Mouse (Mus musculus) heart, embryonic 13.5 days (tissue): ENCODE results near the gene Dsn1. TPM values are rescaled to one million over a fixed set of nuclear protein-coding genes. Genes with fewer than 3 reads are reported as not detected.
A peak's percentile ranks its signal among the peaks of the same experiment; 100 is the strongest.

ENCODE experiments used
- ATAC-seq: fragments of 200-750 bp; cut with Nextera tagmentation; 2 replicates; pipeline ENCODE4 v1.8.0; 2017; ENCODE audit warnings: moderate TSS enrichment; ENCODE audit not compliant: insufficient number of reproducible peaks, low FRiP score, low TSS enrichment; ENCODE audit errors: extremely low read depth
- H3K27ac ChIP-seq: fragments of 300-500 bp; sonication (generic); replicated peaks from 2 replicates; pipeline ENCODE4 v1.5.1; 2015; ENCODE audit warnings: moderate library complexity, mild to moderate bottlenecking, inconsistent platforms
- H3K27me3 ChIP-seq: fragments of 300-500 bp; sonication (generic); replicated peaks from 2 replicates; pipeline ENCODE4 v1.6.1; 2015; ENCODE audit warnings: mild to moderate bottlenecking, inconsistent platforms
- H3K36me3 ChIP-seq: fragments of 300-500 bp; sonication (generic); 2 replicates; pipeline ENCODE4 v1.6.1; 2015; ENCODE audit warnings: mild to moderate bottlenecking, inconsistent platforms
- H3K4me1 ChIP-seq: fragments of 300-500 bp; sonication (generic); 2 replicates; pipeline ENCODE4 v1.6.1; 2015; ENCODE audit warnings: inconsistent platforms
- H3K4me2 ChIP-seq: fragments of 300-500 bp; sonication (generic); 2 replicates; pipeline ENCODE4 v1.6.1; 2015; ENCODE audit warnings: inconsistent platforms, mild to moderate bottlenecking, moderate library complexity
- H3K4me3 ChIP-seq: fragments of 300-500 bp; sonication (generic); 2 replicates; pipeline ENCODE4 v1.5.1; 2015; ENCODE audit warnings: moderate library complexity, mild to moderate bottlenecking, inconsistent platforms
- H3K9ac ChIP-seq: fragments of 300-500 bp; sonication (generic); 2 replicates; pipeline ENCODE4 v1.6.1; 2015; ENCODE audit warnings: inconsistent platforms, mild to moderate bottlenecking, moderate library complexity
- H3K9me3 ChIP-seq: fragments of 300-500 bp; sonication (generic); 2 replicates; pipeline ENCODE4 v1.6.1; 2016; ENCODE audit warnings: inconsistent platforms
- WGBS: fragments of 180-500 bp; shearing (Covaris S2); methylation state at CpG from one replicate; pipeline ENCODE4 v1.1.7; 2015; ENCODE audit warnings: mixed read lengths; 5-methylcytosine and 5-hydroxymethylcytosine counted together
- polyA plus RNA-seq: library from polyadenylated mRNA; unstranded; fragments of >200 nt; fragmentation: Nextera tagmentation; extraction: Ambion mirVana; gene quantifications from 2 replicates; pipeline ENCODE4 v1.2.1, GENCODE M21; 2015

The Dsn1 gene
- polyA plus RNA-seq, 1 experiment from 2014 or later, result 30.2 TPM

DNA sequence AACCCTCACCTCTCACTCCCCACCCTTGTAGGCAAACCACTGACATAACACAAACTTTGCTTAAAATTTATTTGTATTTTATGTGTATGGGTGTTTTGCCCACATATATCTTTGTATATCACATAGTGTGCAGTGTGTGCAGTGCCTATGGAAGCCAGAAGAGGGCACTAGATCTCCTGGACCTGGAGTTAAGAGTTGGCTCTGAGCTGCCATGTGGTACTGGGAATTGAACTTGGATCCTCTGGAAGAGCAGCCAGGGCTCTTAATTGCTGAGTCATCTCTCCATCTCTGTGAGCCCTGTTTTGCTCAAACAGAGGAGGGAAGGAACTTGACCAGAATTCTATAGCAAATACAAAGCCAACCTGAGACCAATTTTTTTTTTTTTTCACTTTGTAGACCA lies 37.0 kb upstream of the Dsn1 start:
- no peak for ATAC-seq
- H3K9me3 ChIP-seq, result peaks cover 5% of the 10 kb centered on the region; the same call in 1 of the 2 replicates
- H3K4me1 ChIP-seq, result peaks cover 4% of the 10 kb centered on the region
- no peak overlapping the region for H3K27ac ChIP-seq
- no peak overlapping the region for H3K9ac ChIP-seq
- H3K36me3 ChIP-seq, result peaks cover 93% of the 10 kb centered on the region
- no peak overlapping the region for H3K4me2 ChIP-seq
- no peak overlapping the region for H3K4me3 ChIP-seq
- H3K27me3 ChIP-seq, result no peaks in the 10 kb centered on the region

DNA sequence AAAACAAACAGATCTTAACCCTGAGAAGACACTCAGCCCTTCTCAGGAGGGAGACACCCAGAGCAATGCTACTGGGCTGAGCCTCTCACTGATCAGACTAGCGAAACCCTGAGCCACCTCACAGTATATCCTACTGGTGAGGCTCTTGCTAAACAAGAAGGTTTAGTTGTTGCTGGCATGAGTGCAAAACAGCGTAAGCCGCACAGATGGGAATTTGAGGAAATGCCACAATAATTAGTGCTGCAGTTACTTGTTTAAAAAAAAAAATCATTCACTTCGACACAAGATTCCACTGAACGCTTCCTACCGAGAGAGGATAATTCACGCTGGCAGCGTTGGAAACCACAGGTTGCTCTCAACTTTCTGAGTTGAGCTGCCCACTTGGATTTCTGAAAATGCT lies 36.6 kb upstream of the Dsn1 start:
- Histone ChIP-seq H3K4me1 (no peaks in the 10 kb centered on the region; the same call in 1 of the 2 replicates), H3K27me3 (no peaks in the 10 kb centered on the region), H3K9ac (no peak overlapping the region), H3K36me3 (peaks cover 93% of the 10 kb centered on the region), H3K4me2 (no peak overlapping the region), H3K4me3 (no peak overlapping the region), H3K27ac (no peak overlapping the region), H3K9me3 (peaks cover 5% of the 10 kb centered on the region; the same call in 1 of the 2 replicates)
- no peak for ATAC-seq
- 88% methylated on average over 8 of the region's 8 CpGs for WGBS

DNA sequence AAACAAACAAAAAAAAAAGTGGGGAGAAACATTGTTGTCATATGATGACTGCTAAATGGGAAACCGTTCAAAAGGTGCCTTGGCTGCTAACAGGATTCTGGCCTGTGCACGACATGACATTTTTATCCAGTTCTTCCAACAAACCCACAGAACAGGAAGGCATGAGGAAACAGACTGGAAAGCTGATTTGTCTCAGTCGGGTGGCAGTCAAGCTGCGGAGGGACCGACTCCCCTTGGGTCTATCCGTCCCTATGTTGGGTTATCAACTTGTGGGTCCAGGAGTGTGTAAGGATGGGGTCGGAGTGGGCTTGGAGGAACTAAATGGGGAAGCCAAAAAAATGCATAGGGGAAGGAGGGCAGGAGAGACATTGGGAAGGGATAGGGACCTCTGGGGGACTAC lies 34.5 kb upstream of the Dsn1 start:
- no peak for ATAC-seq
- Histone ChIP-seq H3K9me3 (peaks cover 5% of the 10 kb centered on the region; the same call in 1 of the 2 replicates), H3K4me1 (no peaks in the 10 kb centered on the region)

DNA sequence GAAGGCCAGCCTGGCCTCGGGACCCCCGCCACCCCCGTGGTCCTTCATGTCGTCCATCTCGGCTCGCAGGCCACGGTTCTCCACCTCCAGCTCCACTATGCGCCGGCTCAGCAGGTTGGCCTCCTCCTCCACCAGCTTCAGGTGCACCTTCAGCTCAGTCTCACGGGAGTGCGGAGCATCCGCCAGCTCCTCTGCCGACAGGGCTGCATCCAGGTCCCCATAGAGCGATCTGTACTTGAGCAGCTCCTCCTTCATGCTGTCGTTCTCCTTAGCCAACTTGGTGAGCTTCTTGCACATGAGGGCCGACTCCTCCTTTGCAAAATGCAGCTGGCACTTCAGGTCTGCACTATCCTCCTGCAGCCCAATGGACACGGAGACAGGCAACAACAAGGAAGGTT lies 33.7 kb upstream of the Dsn1 start:
- H3K27me3 ChIP-seq, result no peaks in the 10 kb centered on the region
- H3K36me3 ChIP-seq, result peaks cover 93% of the 10 kb centered on the region
- no peak overlapping the region for H3K9ac ChIP-seq
- no peak for ATAC-seq
- WGBS, result 81% methylated on average over 17 of the region's 17 CpGs
- no peaks in the 10 kb centered on the region for H3K4me1 ChIP-seq
- 0 out of 2 replicates have a peak, but pooled peaks cover under 1% of the 10 kb centered on the region for H3K9me3 ChIP-seq
- no peak overlapping the region for H3K27ac ChIP-seq
- H3K4me3 ChIP-seq, result no peak overlapping the region
- H3K4me2 ChIP-seq, result no peak overlapping the region

More for the DNA sequence above, 34.5 kb upstream of the Dsn1 start:
- H3K4me3 ChIP-seq, result no peak overlapping the region
- WGBS, result 74% methylated on average over 7 of the region's 7 CpGs
- no peak overlapping the region for H3K27ac ChIP-seq
- H3K9ac ChIP-seq, result no peak overlapping the region
- H3K27me3 ChIP-seq, result no peaks in the 10 kb centered on the region
- no peak overlapping the region for H3K4me2 ChIP-seq
- H3K36me3 ChIP-seq, result peaks cover 94% of the 10 kb centered on the region

DNA sequence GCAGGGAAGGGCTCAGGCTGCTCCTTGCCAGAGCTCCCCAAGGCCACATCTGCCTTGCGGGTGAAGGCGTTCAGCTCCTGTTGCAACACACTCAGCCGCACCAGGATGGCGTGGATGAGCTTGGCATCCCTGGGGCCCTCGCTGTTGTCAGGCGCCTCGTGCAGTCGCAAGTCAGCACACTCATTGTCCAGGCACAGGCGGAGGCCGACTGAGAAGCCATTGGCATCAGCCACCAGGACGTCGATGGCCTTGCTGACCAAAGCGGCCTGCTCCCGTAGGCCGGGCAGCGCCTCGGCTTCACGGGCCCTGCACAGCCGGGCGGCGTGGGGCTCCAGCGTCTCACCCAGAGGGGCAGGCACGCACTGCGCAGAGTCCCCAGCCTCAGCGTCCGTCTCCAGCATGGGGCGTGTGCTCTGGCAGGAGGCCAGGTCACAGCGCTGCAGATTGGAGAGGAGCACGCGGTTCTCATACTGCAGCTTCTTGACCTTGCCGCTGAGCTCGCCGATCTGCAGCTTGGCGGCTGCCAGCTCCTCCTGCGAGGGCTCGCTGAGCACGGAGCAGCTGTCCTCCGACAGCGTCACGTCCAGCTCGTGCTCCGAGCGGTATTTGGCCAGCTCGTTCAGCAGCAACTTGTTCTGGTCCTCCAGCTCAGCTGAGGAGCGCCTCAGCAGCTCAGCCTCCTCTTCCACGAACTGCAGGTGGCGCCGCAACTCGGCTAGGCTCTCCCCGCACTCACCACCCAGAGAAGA lies 33.1 kb upstream of the Dsn1 start:
- H3K4me1 ChIP-seq, result no peaks in the 10 kb centered on the region
- H3K4me3 ChIP-seq, result no peak overlapping the region
- H3K27ac ChIP-seq, result no peak overlapping the region; the same call in 1 of the 2 replicates
- H3K4me2 ChIP-seq, result no peak overlapping the region
- H3K9ac ChIP-seq, result no peak overlapping the region
- peak; percentile 15; the same call in 1 of the 2 replicates for ATAC-seq
- H3K9me3 ChIP-seq, result no peaks in the 10 kb centered on the region
- H3K36me3 ChIP-seq, result peaks cover 93% of the 10 kb centered on the region
- 80% methylated on average over 46 of the region's 50 CpGs for WGBS
- no peaks in the 10 kb centered on the region for H3K27me3 ChIP-seq

DNA sequence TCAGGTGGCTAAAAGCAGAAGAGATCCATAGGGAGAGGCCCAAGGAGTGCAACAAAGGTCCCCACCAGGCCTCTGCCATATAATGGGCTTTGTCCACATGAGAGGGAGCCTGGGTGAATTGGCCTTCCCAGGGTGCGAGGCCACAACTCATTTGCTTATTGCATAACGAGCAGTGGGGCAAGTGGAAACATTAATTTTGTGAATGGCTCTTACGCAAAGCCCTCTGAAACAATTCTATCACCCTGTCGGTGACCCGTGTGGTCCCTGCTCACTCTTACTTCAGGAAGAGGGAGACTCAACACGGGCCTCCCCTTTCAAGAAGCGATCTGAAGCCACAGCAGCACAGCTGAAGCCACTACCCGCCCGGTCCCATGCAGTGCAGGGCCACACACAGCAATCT lies 30.3 kb upstream of the Dsn1 start:
- Histone ChIP-seq H3K4me1 (no peaks in the 10 kb centered on the region), H3K9me3 (no peaks in the 10 kb centered on the region), H3K4me2 (no peak overlapping the region), H3K4me3 (no peak overlapping the region), H3K9ac (no peak overlapping the region), H3K36me3 (peaks cover 94% of the 10 kb centered on the region), H3K27me3 (no peaks in the 10 kb centered on the region), H3K27ac (no peak overlapping the region)
- no peak for ATAC-seq
- WGBS, result 88% methylated on average over 9 of the region's 9 CpGs

DNA sequence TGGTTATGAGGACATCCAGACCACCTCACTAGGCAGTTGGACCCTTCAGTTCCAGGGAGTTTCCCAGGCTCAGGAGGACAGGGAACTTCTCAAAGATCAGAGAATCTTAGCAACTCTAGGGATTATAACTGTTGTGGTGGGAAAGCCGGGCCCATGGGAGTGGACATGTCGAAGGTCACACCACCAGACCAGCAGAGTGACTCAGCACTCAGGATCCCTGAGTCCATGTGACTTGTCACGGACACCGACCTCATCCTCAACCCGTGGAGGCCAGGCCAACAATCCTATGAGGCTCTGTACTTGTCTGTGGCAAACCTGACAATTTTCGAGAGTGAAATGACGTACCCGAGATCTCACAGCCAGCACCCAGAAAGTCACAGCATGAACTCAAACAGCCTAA lies 29.4 kb upstream of the Dsn1 start:
- Histone ChIP-seq H3K9me3 (no peaks in the 10 kb centered on the region), H3K4me2 (no peak overlapping the region), H3K4me3 (no peak overlapping the region), H3K27ac (no peak overlapping the region), H3K36me3 (peaks cover 93% of the 10 kb centered on the region), H3K27me3 (no peaks in the 10 kb centered on the region), H3K4me1 (no peaks in the 10 kb centered on the region), H3K9ac (no peak overlapping the region)
- WGBS, result 84% methylated on average over 8 of the region's 8 CpGs
- no peak for ATAC-seq

DNA sequence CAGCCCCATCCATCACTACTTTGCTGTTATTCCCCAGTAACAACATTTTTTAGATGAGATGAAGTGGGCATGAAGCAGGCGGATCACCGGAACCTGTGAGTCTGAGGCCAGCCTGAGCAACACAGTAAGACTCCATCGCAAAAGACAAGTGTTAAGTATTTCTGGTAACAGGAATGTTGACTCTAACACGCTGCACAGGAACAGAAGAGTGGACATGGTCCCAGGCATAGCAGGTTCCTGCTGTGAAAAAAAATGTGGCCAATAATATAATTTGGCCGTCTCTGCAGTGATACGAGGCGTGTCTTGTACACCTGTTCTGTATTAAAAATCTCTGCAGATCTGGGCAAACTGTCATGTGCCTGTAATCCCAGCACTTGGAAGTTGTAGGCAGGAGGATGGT lies 28.4 kb upstream of the Dsn1 start:
- H3K4me3 ChIP-seq, result no peak overlapping the region
- H3K27me3 ChIP-seq, result no peaks in the 10 kb centered on the region
- no peak for ATAC-seq
- H3K9me3 ChIP-seq, result no peaks in the 10 kb centered on the region
- peaks cover 91% of the 10 kb centered on the region for H3K36me3 ChIP-seq
- H3K9ac ChIP-seq, result no peak overlapping the region
- H3K27ac ChIP-seq, result no peak overlapping the region
- H3K4me2 ChIP-seq, result no peak overlapping the region
- WGBS, result 86% methylated on average over 7 of the region's 7 CpGs
- H3K4me1 ChIP-seq, result no peaks in the 10 kb centered on the region

DNA sequence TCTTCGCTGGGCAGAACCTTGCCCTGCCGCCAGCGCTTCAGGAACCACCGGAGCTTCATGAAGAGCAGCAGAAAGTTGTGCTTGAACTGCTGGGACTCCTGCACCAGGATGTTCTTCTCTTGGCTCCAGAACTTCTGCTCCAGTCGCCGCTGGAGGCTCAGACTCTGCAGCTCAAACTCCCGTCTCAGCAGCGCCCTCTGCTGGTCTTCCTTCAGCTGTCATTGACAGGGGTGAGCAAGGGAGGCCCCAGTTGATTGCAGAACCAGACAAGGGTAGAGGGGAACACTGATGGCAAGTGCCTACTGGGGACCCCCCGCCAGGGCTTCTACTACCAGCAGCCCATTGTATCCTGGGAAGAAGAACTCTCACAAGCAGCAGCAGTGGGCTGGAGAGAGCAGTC lies 23.9 kb upstream of the Dsn1 start:
- Histone ChIP-seq H3K27me3 (no peaks in the 10 kb centered on the region), H3K9ac (no peak overlapping the region), H3K4me3 (no peak overlapping the region), H3K27ac (no peak overlapping the region), H3K4me2 (no peak overlapping the region), H3K36me3 (peaks cover 92% of the 10 kb centered on the region), H3K4me1 (peaks cover 20% of the 10 kb centered on the region), H3K9me3 (peaks cover under 1% of the 10 kb centered on the region; the same call in 1 of the 2 replicates)
- WGBS, result 33% methylated on average over 9 of the region's 9 CpGs
- 0 out of 2 replicates have a peak, but pooled peaks have one; percentile 35 for ATAC-seq

DNA sequence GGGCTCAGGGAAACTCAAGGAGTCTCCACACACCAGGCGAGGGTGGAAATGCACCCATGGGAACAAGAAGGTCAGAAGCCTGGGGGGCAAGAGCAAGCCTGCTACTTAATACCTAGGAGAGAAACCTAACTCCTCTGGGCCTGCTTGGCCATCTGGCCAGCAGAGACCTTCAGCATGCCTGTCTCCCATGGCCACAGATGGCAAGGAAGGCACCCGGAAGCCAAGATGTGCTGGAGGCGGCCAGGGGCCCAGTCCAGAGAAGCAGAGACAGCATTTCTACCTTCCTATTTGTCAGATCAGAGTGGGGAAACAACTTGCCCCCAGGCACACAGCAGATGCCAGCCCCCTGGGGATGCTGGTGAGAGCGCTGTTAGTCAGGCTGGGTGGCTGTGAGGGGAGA lies 21.3 kb upstream of the Dsn1 start:
- WGBS, result 83% methylated on average over 4 of the region's 4 CpGs
- Histone ChIP-seq H3K36me3 (peaks cover 96% of the 10 kb centered on the region), H3K27ac (peak overlapping the region; percentile 70), H3K27me3 (no peaks in the 10 kb centered on the region), H3K4me1 (peaks cover 20% of the 10 kb centered on the region), H3K4me2 (peak overlapping the region; percentile 42; the same call in 1 of the 2 replicates), H3K4me3 (no peak overlapping the region), H3K9ac (0 out of 2 replicates have a peak overlapping the region, but pooled peaks have one; percentile 40), H3K9me3 (peaks cover 9% of the 10 kb centered on the region; the same call in 1 of the 2 replicates)
- no peak for ATAC-seq

DNA sequence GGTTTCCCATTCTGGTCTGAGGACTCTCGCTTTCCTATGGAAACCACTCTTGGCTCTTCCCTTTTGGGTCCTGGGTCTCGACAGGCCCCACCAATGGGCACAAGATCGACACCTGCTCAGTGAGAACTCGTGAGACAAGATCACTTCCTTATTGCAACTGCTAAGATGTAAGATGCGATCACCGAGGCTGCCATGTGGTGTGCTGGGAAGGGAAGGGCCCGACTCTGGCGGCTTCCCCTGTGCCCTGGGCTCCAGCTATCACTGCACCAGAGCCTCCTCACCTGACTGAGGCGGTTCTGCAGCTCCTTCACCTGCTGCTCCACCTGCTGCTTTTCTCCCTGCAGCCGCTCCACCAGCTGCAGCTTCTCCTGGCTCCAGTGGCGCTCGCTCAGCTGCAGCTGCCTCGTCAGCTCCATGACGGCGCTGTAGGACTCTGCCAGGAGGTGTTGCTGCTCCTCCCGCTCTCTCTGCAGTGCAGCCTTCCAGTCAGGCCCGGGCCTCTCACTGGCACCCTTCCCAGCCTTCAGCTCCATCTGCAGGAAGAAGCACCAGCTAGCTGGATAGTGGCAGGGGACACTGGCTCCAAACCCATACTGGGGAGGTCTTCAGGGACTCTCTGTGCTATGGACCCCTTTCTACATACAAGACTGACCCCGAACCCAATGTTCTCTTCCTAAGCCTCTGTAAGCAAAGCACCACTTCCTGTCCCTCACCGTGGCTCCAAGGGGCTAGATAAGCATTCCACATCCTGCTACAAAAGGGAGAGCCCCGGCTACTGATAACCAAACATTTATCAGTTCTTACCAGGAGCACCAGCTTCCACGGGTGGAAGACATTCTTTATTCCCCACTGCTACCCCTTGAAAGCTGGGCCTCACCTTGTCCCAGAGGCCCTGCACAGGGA lies 20.4 kb upstream of the Dsn1 start:
- Histone ChIP-seq H3K4me1 (peaks cover 20% of the 10 kb centered on the region), H3K27me3 (no peaks in the 10 kb centered on the region), H3K36me3 (peaks cover 96% of the 10 kb centered on the region), H3K9me3 (peaks cover 9% of the 10 kb centered on the region; the same call in 1 of the 2 replicates), H3K27ac (peak overlapping the region; percentile 70), H3K4me3 (no peak overlapping the region), H3K9ac (0 out of 2 replicates have a peak overlapping the region, but pooled peaks have one; percentile 40), H3K4me2 (peak overlapping the region; percentile 42)
- peak; percentile 23; the same call in 1 of the 2 replicates for ATAC-seq
- 63% methylated on average over 21 of the region's 21 CpGs for WGBS
